Mouse (Mus musculus) brain, embryonic 14.5 days (tissue): Measurements from ENCODE around the gene Fgf8.

Source experiments
- CTCF ChIP-seq: fragments of 200-500 bp; IDR thresholded peaks from 2 replicates; pipeline ENCODE4 v1.5.1; 2012; ENCODE audit warnings: inconsistent platforms, mild to moderate bottlenecking, moderate library complexity, borderline replicate concordance; ENCODE audit not compliant: insufficient read depth, insufficient read length; ENCODE audit errors: extremely low read depth
- POLR2A ChIP-seq: fragments of 200-500 bp; IDR thresholded peaks from 2 replicates; pipeline ENCODE4 v1.6.1; 2012; ENCODE audit warnings: mild to moderate bottlenecking, inconsistent platforms, borderline replicate concordance; ENCODE audit not compliant: poor library complexity, insufficient read depth, insufficient read length, severe bottlenecking; ENCODE audit errors: extremely low read depth

DNA sequence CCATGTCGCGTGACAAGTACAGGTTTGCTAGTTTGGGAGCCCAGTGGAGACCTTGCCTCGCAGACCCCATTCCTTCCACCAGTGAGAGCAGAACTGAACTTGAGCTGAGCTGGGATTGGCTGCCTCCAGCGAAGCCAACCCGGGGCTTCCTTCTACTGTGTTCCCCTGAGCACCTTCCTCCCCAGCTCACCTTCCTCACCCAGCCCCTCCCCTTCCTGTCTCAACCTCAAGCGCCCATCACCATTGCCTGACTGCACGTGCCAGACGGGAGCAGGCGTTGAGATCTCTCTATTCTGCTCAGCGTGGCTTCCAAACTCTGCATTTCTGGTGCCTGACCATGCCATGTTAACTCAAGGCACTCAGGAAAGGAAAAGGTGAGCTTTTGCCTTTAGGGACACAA lies 15.5 kb downstream of the Fgf8 start:
- TF ChIP-seq CTCF (no peak), POLR2A (no peak)
